Mouse (Mus musculus): ENCODE data around the gene Kcnmb3.

Gene Kcnmb3

GRCm38 (mm10) chr3:32495088-32495770 is 3.2 kb upstream of the Kcnmb3 start:
- no peak for DNase-seq (ENCODE audit: low read depth, low spot score)

- DNase-seq (ENCODE audit: low read depth, low spot score) = no peak
Measured at GRCm38 (mm10) chr3:32494387-32495087, 2.5 kb upstream of the Kcnmb3 start.

- no peak for DNase-seq (ENCODE audit: low read depth, low spot score)
Measured at GRCm38 (mm10) chr3:32490928-32491315, 1.1 kb downstream of the Kcnmb3 start.

- no peak for DNase-seq (ENCODE audit: low read depth, low spot score)
Measured at GRCm38 (mm10) chr3:32490076-32490927, 1.7 kb downstream of the Kcnmb3 start.

GRCm38 (mm10) chr3:32488172-32488571 is 3.9 kb downstream of the Kcnmb3 start:
- DNase-seq (ENCODE audit: low read depth, low spot score) = no peak

GRCm38 (mm10) chr3:32486543-32486942 is 5.5 kb downstream of the Kcnmb3 start:
- no peak for DNase-seq (ENCODE audit: low read depth, low spot score)

- DNase-seq (ENCODE audit: low read depth, low spot score) = no peak
Measured at GRCm38 (mm10) chr3:32483035-32483434, 9.0 kb downstream of the Kcnmb3 start.

GRCm38 (mm10) chr3:32479961-32480360 is 12.1 kb downstream of the Kcnmb3 start:
- no peak for DNase-seq (ENCODE audit: low read depth, low spot score)

GRCm38 (mm10) chr3:32473184-32473583 is 18.8 kb downstream of the Kcnmb3 start:
- DNase-seq (ENCODE audit: low read depth, low spot score) = no peak

GRCm38 (mm10) chr3:32472191-32472900 is 19.7 kb downstream of the Kcnmb3 start:
- DNase-seq (ENCODE audit: low read depth, low spot score) = no peak

GRCm38 (mm10) chr3:32471098-32471497 is 20.9 kb downstream of the Kcnmb3 start:
- DNase-seq (ENCODE audit: low read depth, low spot score) = no peak

GRCm38 (mm10) chr3:32470449-32470848 is 21.6 kb downstream of the Kcnmb3 start:
- no peak for DNase-seq (ENCODE audit: low read depth, low spot score)

GRCm38 (mm10) chr3:32468411-32468810 is 23.6 kb downstream of the Kcnmb3 start:
- no peak for DNase-seq (ENCODE audit: low read depth, low spot score)

- DNase-seq (ENCODE audit: low read depth, low spot score) = no peak
Measured at GRCm38 (mm10) chr3:32467321-32467720, 24.7 kb downstream of the Kcnmb3 start.

GRCm38 (mm10) chr3:32459777-32460176 is 32.3 kb downstream of the Kcnmb3 start:
- no peak for DNase-seq (ENCODE audit: low read depth, low spot score)

GRCm38 (mm10) chr3:32454329-32455021 is 37.6 kb downstream of the Kcnmb3 start:
- no peak for DNase-seq (ENCODE audit: low read depth, low spot score)

- no peak for DNase-seq (ENCODE audit: low read depth, low spot score)
Measured at GRCm38 (mm10) chr3:32441710-32442109, 50.3 kb downstream of the Kcnmb3 start.

- DNase-seq (ENCODE audit: low read depth, low spot score) = no peak
Measured at GRCm38 (mm10) chr3:32438716-32439115, 53.3 kb downstream of the Kcnmb3 start.

- no peak for DNase-seq (ENCODE audit: low read depth, low spot score)
Measured at GRCm38 (mm10) chr3:32437820-32438219, 54.2 kb downstream of the Kcnmb3 start.

- no peak for DNase-seq (ENCODE audit: low read depth, low spot score)
Measured at GRCm38 (mm10) chr3:32437297-32437696, 54.7 kb downstream of the Kcnmb3 start.

GRCm38 (mm10) chr3:32436101-32436500 is 55.9 kb downstream of the Kcnmb3 start:
- no peak for DNase-seq (ENCODE audit: low read depth, low spot score)

All from retina, adult 2 months (tissue).